Mouse (Mus musculus) heart, postnatal 0 days (tissue): ENCODE measurements around the gene Lipa. TPM values are rescaled to one million over a fixed set of nuclear protein-coding genes. Genes with fewer than 3 reads are reported as not detected.

Experiments
- ATAC-seq: fragments of 200-750 bp; cut with Nextera tagmentation; 2 replicates; pipeline ENCODE4 v1.8.0; 2017; ENCODE audit warnings: low read depth, moderate number of reproducible peaks, moderate library complexity; ENCODE audit not compliant: insufficient read depth
- DNase-seq: peaks from one replicate; pipeline ENCODE4 v3.0.0-alpha.2; 2016; ENCODE audit warnings: low spot score
- H3K27ac ChIP-seq: fragments of 300-500 bp; sonication (generic); 2 replicates; pipeline ENCODE4 v1.5.1; 2014; ENCODE audit warnings: low read depth, mild to moderate bottlenecking
- H3K27me3 ChIP-seq: fragments of 300-500 bp; sonication (generic); 2 replicates; pipeline ENCODE4 v1.6.1; 2014; ENCODE audit warnings: low read length, mixed read lengths; ENCODE audit not compliant: control insufficient read depth, insufficient read depth
- H3K36me3 ChIP-seq: fragments of 300-500 bp; sonication (generic); replicated peaks from 2 replicates; pipeline ENCODE4 v1.6.1; 2014; ENCODE audit warnings: low read length, mixed read lengths; ENCODE audit not compliant: control insufficient read depth, insufficient read depth
- H3K4me1 ChIP-seq: fragments of 300-500 bp; sonication (generic); 2 replicates; pipeline ENCODE4 v1.6.1; 2014; ENCODE audit warnings: antibody characterized with exemption; ENCODE audit not compliant: control insufficient read depth, insufficient read depth
- H3K4me2 ChIP-seq: fragments of 300-500 bp; sonication (generic); 2 replicates; pipeline ENCODE4 v1.6.1; 2014; ENCODE audit warnings: low read depth, mild to moderate bottlenecking, low read length, moderate library complexity
- H3K4me3 ChIP-seq: fragments of 300-500 bp; sonication (generic); 2 replicates; pipeline ENCODE4 v1.5.1; 2014; ENCODE audit warnings: low read depth, low read length
- H3K9ac ChIP-seq: fragments of 300-500 bp; sonication (generic); replicated peaks from 2 replicates; pipeline ENCODE4 v1.6.1; 2014; ENCODE audit warnings: low read depth, low read length, mixed read lengths
- H3K9me3 ChIP-seq: fragments of 300-500 bp; sonication (generic); replicated peaks from 2 replicates; pipeline ENCODE4 v1.6.1; 2016; ENCODE audit warnings: low read length; ENCODE audit not compliant: control insufficient read depth
- CTCF ChIP-seq: IDR thresholded peaks from 2 replicates; pipeline ENCODE4 v1.5.1; 2016; ENCODE audit warnings: antibody characterized with exemption, control low read depth, low read depth
- EP300 ChIP-seq: IDR thresholded peaks from 2 replicates; pipeline ENCODE4 v1.6.1; 2016; ENCODE audit warnings: antibody characterized with exemption, low read depth
- WGBS: fragments of 180-500 bp; shearing (Covaris S2); extraction: QIAGEN DNeasy Blood & Tissue Kit; methylation state at CpG from one replicate; pipeline ENCODE4 v1.1.7; 2014; 5-methylcytosine and 5-hydroxymethylcytosine counted together
- polyA plus RNA-seq: library from polyadenylated mRNA; unstranded; fragments of >200 nt; fragmentation: Nextera tagmentation; extraction: Ambion mirVana; gene quantifications from 2 replicates; pipeline ENCODE4 v1.2.1, GENCODE M21; 2015
- total RNA-seq: library from RNA; depleted of rRNA; stranded (reverse); fragments of >200 nt; gene quantifications from 2 replicates; pipeline ENCODE4 v1.2.3, GENCODE M21; 2014; ENCODE audit warnings: low replicate concordance

The Lipa gene
- total and polyA plus RNA-seq, 2 experiments from 2014 or later, result 16.8 to 30.2 TPM

- Histone ChIP-seq H3K4me2 (no peak overlapping the region), H3K27me3 (no peaks in the 10 kb centered on the region), H3K9me3 (no peaks in the 10 kb centered on the region), H3K27ac (no peak overlapping the region), H3K4me3 (no peak overlapping the region), H3K4me1 (no peaks in the 10 kb centered on the region), H3K36me3 (peaks cover 17% of the 10 kb centered on the region), H3K9ac (no peak overlapping the region)
- ATAC-seq (peak; percentile 74; the same call in 1 of the 2 replicates), DNase-seq (peak; percentile 77)
- TF ChIP-seq CTCF, result peak; percentile 67
- no peak for TF ChIP-seq EP300
- 44% methylated on average over 4 of the region's 4 CpGs for WGBS
These were observed 26.5 kb downstream of the Lipa start for GRCm38 (mm10) chr19:34500763-34501162.

GRCm38 (mm10) chr19:34496353-34496752 lies 30.9 kb downstream of the Lipa start:
- H3K4me2 ChIP-seq, result no peak overlapping the region
- no peak overlapping the region for H3K4me3 ChIP-seq
- no peak for DNase-seq
- no peak overlapping the region for H3K27ac ChIP-seq
- H3K27me3 ChIP-seq, result no peaks in the 10 kb centered on the region
- no peaks in the 10 kb centered on the region for H3K9me3 ChIP-seq
- H3K4me1 ChIP-seq, result no peaks in the 10 kb centered on the region
- WGBS, result 48% methylated on average over 1 of the region's 1 CpGs
- ATAC-seq, result no peak
- TF ChIP-seq CTCF (no peak), EP300 (no peak)
- no peak overlapping the region for H3K9ac ChIP-seq
- H3K36me3 ChIP-seq, result peaks cover 25% of the 10 kb centered on the region

GRCm38 (mm10) chr19:34493859-34494258 lies 33.4 kb downstream of the Lipa start:
- no peak for TF ChIP-seq CTCF
- no peak for TF ChIP-seq EP300
- H3K27ac ChIP-seq, result no peak overlapping the region
- DNase-seq, result no peak
- WGBS, result 81% methylated on average over 4 of the region's 4 CpGs
- ATAC-seq, result no peak
- no peaks in the 10 kb centered on the region for H3K27me3 ChIP-seq
- no peak overlapping the region for H3K4me2 ChIP-seq
- H3K9me3 ChIP-seq, result no peaks in the 10 kb centered on the region
- no peak overlapping the region for H3K9ac ChIP-seq
- no peaks in the 10 kb centered on the region for H3K4me1 ChIP-seq
- H3K4me3 ChIP-seq, result no peak overlapping the region
- H3K36me3 ChIP-seq, result peaks cover 20% of the 10 kb centered on the region; the same call in 1 of the 2 replicates

- 12% methylated on average over 4 of the region's 4 CpGs for WGBS
- H3K9ac ChIP-seq, result no peak overlapping the region
- no peaks in the 10 kb centered on the region for H3K9me3 ChIP-seq
- ATAC-seq, result no peak
- no peaks in the 10 kb centered on the region for H3K27me3 ChIP-seq
- H3K4me3 ChIP-seq, result no peak overlapping the region
- DNase-seq, result peak; percentile 36
- H3K36me3 ChIP-seq, result no peaks in the 10 kb centered on the region
- no peaks in the 10 kb centered on the region for H3K4me1 ChIP-seq
- TF ChIP-seq EP300, result no peak
- TF ChIP-seq CTCF, result peak; percentile 55
- H3K27ac ChIP-seq, result no peak overlapping the region
- H3K4me2 ChIP-seq, result no peak overlapping the region
These were observed 43.7 kb downstream of the Lipa start for GRCm38 (mm10) chr19:34483547-34483946.

DNA sequence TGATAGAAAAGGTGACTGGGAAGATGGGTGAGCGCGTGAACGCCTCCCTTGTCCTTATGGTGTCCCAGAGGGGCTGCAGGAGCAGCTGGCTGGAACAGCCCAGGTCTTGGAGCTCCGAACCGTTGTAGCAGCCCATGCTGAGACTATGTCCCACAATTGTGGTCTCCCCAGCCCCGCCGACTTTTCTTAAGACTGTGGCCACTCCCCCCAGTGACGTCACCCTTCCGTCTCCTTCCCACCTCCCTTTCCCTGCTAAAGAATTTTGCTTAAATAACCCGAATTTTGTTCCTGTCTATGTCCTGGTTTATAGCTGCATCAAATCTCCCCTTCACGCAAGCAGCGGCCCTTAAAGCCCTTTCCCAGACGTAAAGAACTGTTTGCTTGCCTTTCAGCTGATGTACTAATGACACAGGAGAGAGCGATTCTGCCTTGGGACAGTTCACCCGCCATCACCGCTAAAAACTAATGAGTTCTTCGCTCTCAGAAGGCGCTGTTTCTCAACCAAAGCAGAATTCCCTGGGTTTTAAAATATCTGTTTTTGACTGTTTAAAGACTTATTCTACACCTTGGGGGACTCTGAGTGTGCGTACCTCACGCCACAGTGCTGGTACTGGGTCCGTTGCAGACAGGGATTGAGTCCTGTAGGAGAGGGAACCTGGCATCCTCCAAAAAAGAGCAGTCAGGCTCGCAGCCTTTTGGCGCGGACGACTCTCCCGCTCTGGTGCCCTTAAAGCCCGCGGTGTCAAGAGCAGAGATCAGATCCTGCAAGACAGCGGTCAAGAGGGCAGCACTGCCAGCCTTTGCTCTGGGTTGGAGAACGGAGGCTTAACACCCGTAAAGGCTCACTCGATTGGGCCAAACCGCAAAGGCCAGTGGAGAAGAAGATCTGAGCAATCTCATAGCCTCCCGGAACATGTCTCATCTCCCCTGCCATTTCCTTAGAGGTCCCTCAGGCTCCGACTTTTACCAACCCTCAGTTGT lies 52.0 kb downstream of the Lipa start, which contains the start of gene Ch25h:
TSS of gene Ch25h (minus strand) at position 174 of the 981 bp plus-strand sequence.
- peak within 1 kb of the TSS; percentile 48 for H3K4me3 ChIP-seq
- TF ChIP-seq CTCF (no peak), EP300 (no peak)
- peaks cover 12% of the 10 kb centered on the region for H3K4me1 ChIP-seq
- DNase-seq (peak; percentile 24), ATAC-seq (peak; percentile 57)
- H3K4me2 ChIP-seq, result peak within 1 kb of the TSS; percentile 82
- no peaks in the 10 kb centered on the region for H3K9me3 ChIP-seq
- peak within 1 kb of the TSS; percentile 36; the same call in 1 of the 2 replicates for H3K9ac ChIP-seq
- peaks cover 30% of the 10 kb centered on the region for H3K27me3 ChIP-seq
- H3K27ac ChIP-seq, result no peak within 1 kb of the TSS
- WGBS, result under 1% methylated on average over 35 of the region's 35 CpGs
- H3K36me3 ChIP-seq, result no peaks in the 10 kb centered on the region
